Mouse (Mus musculus) neural tube, embryonic 11.5 days (tissue): ENCODE results near the gene Olfr726. TPM values are rescaled to one million over a fixed set of nuclear protein-coding genes. Genes with fewer than 3 reads are reported as not detected.

Experiments used
- polyA plus RNA-seq: library from polyadenylated mRNA; unstranded; fragments of >200 nt; fragmentation: Nextera tagmentation; extraction: Ambion mirVana; gene quantifications from 2 replicates; pipeline ENCODE4 v1.2.1, GENCODE M21; 2014

The Olfr726 gene
- polyA plus RNA-seq, 1 experiment from 2014 or later = not detected

Other genes starting within 250 kb of the Olfr726 start
- gene Olfr722, start 189.0 kb downstream of the Olfr726 start, polyA plus RNA-seq = not detected in 2 replicates
- gene Olfr723, start 159.2 kb downstream of the Olfr726 start, polyA plus RNA-seq = not detected in 2 replicates
- not detected in 2 replicates for gene Olfr724, start 127.7 kb downstream of the Olfr726 start, polyA plus RNA-seq
- gene Olfr725, start 50.6 kb downstream of the Olfr726 start, polyA plus RNA-seq = not detected in 2 replicates
- not detected in 2 replicates for gene Olfr727, start 32.2 kb upstream of the Olfr726 start, polyA plus RNA-seq
- not detected in 2 replicates for gene Olfr728, start 51.7 kb upstream of the Olfr726 start, polyA plus RNA-seq
- gene Olfr729, start 62.0 kb upstream of the Olfr726 start, polyA plus RNA-seq = not detected in 2 replicates
- not detected in 2 replicates for gene Olfr730, start 97.2 kb upstream of the Olfr726 start, polyA plus RNA-seq
- not detected in 2 replicates for gene Olfr731, start 150.9 kb upstream of the Olfr726 start, polyA plus RNA-seq
- not detected in 2 replicates for gene Olfr732, start 193.3 kb upstream of the Olfr726 start, polyA plus RNA-seq
- gene Olfr733, start 210.6 kb upstream of the Olfr726 start, polyA plus RNA-seq = not detected in 2 replicates
- gene Olfr734, start 235.8 kb upstream of the Olfr726 start, polyA plus RNA-seq = not detected in 2 replicates